Mouse (Mus musculus) kidney, adult 2 months (tissue): Measurements from ENCODE around the gene Tmem53.

Source experiments
- CTCF ChIP-seq: fragments of 200-500 bp; conservative IDR thresholded peaks from 2 replicates; pipeline ENCODE4 v1.5.1; 2011; ENCODE audit warnings: low read depth, mild to moderate bottlenecking, control low read depth, low read length, moderate library complexity, mixed read lengths; ENCODE audit not compliant: insufficient read depth, insufficient read length
- POLR2A ChIP-seq: fragments of 200-500 bp; IDR thresholded peaks from one replicate; pipeline ENCODE4 v1.6.1; 2011; ENCODE audit warnings: low read depth, low read length, control low read depth

DNA sequence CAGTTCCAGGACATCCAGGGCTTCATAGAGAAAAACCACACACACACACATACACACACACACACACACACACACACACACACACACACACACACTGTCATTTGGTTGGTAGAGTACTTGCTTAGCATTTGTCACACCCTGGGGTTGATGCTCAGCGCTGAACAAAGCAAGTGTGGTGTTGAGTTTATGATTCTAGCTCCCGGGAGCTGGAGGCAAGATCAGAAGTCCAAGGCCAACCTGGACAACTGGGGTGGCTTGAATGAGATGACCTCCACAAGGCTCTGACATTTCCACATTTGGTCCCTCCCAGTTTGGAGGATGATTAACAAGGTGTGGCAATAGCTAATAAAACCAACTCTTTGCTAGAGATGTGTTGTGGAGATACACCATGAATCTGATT, 20.5 kb upstream of the Tmem53 start:
- no peak for TF ChIP-seq CTCF
- TF ChIP-seq POLR2A = no peak
